Mouse (Mus musculus) thymus, postnatal 36 days (tissue): ENCODE measurements at regions not wholly inside any gene's neighbourhood (a gene's known extent, or its start where the extent isn't known, plus 50 kb on each side); places are given as distances from the start of the nearest gene placed in this dataset.

Experiments
- DNase-seq, 2 experiments: peaks; one replicate each; pipeline ENCODE4 v3.0.0; 2022; ENCODE audit warnings: mixed read lengths in 2 of 2

GRCm38 (mm10) chr2:117399487-117399886 is 56.7 kb upstream of the Rasgrp1 start:
- peak in 1 of 2 experiments; percentile 51 for DNase-seq

GRCm38 (mm10) chr2:117403425-117404175 is 60.8 kb upstream of the Rasgrp1 start:
- DNase-seq, result no peak

- DNase-seq, result peak; percentile 57 to 75
Observed at GRCm38 (mm10) chr2:117405453-117405852, 62.7 kb upstream of the Rasgrp1 start.

- DNase-seq, result peak; percentile 49 to 67
Observed at GRCm38 (mm10) chr2:117408241-117408640, 65.4 kb upstream of the Rasgrp1 start.

- DNase-seq, result peak; percentile 61 to 77
Observed at GRCm38 (mm10) chr2:117412045-117412606, 69.3 kb upstream of the Rasgrp1 start.

- DNase-seq, result peak; percentile 69 to 83
Observed at GRCm38 (mm10) chr2:117417229-117417970, 74.6 kb upstream of the Rasgrp1 start.

GRCm38 (mm10) chr2:117418121-117418615 is 75.4 kb upstream of the Rasgrp1 start:
- peak in 1 of 2 experiments; percentile 41 for DNase-seq

GRCm38 (mm10) chr2:117418711-117419110 is 75.9 kb upstream of the Rasgrp1 start:
- peak; percentile 65 to 69 for DNase-seq

- DNase-seq, result peak; percentile 46 to 55
Observed at GRCm38 (mm10) chr2:117421376-117421775, 78.6 kb upstream of the Rasgrp1 start.

GRCm38 (mm10) chr2:117422756-117423155 is 80.0 kb upstream of the Rasgrp1 start:
- peak in 1 of 2 experiments; percentile 48 for DNase-seq

- no peak for DNase-seq
Observed at GRCm38 (mm10) chr2:117429205-117429604, 86.4 kb upstream of the Rasgrp1 start.

- peak in 1 of 2 experiments; percentile 60 for DNase-seq
Observed at GRCm38 (mm10) chr2:117432010-117432409, 89.2 kb upstream of the Rasgrp1 start.

- no peak for DNase-seq
Observed at GRCm38 (mm10) chr2:117432923-117433322, 90.1 kb upstream of the Rasgrp1 start.

- no peak for DNase-seq
Observed at GRCm38 (mm10) chr2:117433482-117433881, 90.7 kb upstream of the Rasgrp1 start.

GRCm38 (mm10) chr2:117438079-117438478 is 95.3 kb upstream of the Rasgrp1 start:
- DNase-seq, result peak in 1 of 2 experiments; percentile 67

GRCm38 (mm10) chr2:117438586-117439371 is 96.0 kb upstream of the Rasgrp1 start:
- peak; percentile 80 to 84 for DNase-seq

- DNase-seq, result no peak
Observed at GRCm38 (mm10) chr2:117439372-117440183, 96.8 kb upstream of the Rasgrp1 start.

GRCm38 (mm10) chr2:117440801-117441281 is 98.0 kb upstream of the Rasgrp1 start:
- DNase-seq, result peak; percentile 62 to 70

GRCm38 (mm10) chr2:117442862-117443261 is 100.1 kb upstream of the Rasgrp1 start:
- DNase-seq, result no peak

- DNase-seq, result peak; percentile 75 to 81
Observed at GRCm38 (mm10) chr2:117444671-117445070, 101.9 kb upstream of the Rasgrp1 start.

- peak; percentile 68 to 76 for DNase-seq
Observed at GRCm38 (mm10) chr2:117446876-117447275, 104.1 kb upstream of the Rasgrp1 start.
